Mouse (Mus musculus) CH12.LX (cell line): ENCODE results near the gene Gpx5.

Experiments used
- CHD1 ChIP-seq: IDR thresholded peaks from 2 replicates; pipeline ENCODE4 v1.6.1; 2012; ENCODE audit warnings: low read depth, low read length, improper control_type of control experiment, inconsistent platforms
- CTCF ChIP-seq, 2 experiments: IDR thresholded peaks in 1 of 2; conservative IDR thresholded peaks in 1 of 2; 2 replicates each; pipeline ENCODE4 v1.5.1; 2011 to 2012; ENCODE audit warnings: low read depth in 2 of 2, low read length in 2 of 2, improper control_type of control experiment in 1 of 2, inconsistent platforms in 1 of 2, mild to moderate bottlenecking in 1 of 2, moderate library complexity in 1 of 2
- EP300 ChIP-seq: IDR thresholded peaks from 2 replicates; pipeline ENCODE4 v1.6.1; 2011; ENCODE audit warnings: low read length, improper control_type of control experiment
- HCFC1 ChIP-seq: IDR thresholded peaks from 2 replicates; pipeline ENCODE4 v1.6.1; 2012; ENCODE audit warnings: low read depth, mild to moderate bottlenecking, inconsistent platforms, low read length, improper control_type of control experiment
- MAZ ChIP-seq: IDR thresholded peaks from 2 replicates; pipeline ENCODE4 v1.6.1; 2012; ENCODE audit warnings: low read depth, mild to moderate bottlenecking, inconsistent platforms, low read length, improper control_type of control experiment, moderate library complexity
- NELFE ChIP-seq: IDR thresholded peaks from 2 replicates; pipeline ENCODE4 v1.6.1; 2011; ENCODE audit warnings: low read depth, low read length, improper control_type of control experiment
- POLR2A ChIP-seq: IDR thresholded peaks from 2 replicates; pipeline ENCODE4 v1.6.1; 2011; ENCODE audit warnings: low read depth, mild to moderate bottlenecking, improper control_type of control experiment, low read length
- RAD21 ChIP-seq: IDR thresholded peaks from 2 replicates; pipeline ENCODE4 v1.6.1; 2011; ENCODE audit warnings: low read depth, mild to moderate bottlenecking, low read length, improper control_type of control experiment, moderate library complexity
- USF1 ChIP-seq: IDR thresholded peaks from 2 replicates; pipeline ENCODE4 v1.6.1; 2014; ENCODE audit warnings: low read depth, mild to moderate bottlenecking, inconsistent platforms, low read length, improper control_type of control experiment
- ZNF384 ChIP-seq: IDR thresholded peaks from 2 replicates; pipeline ENCODE4 v1.6.1; 2012; ENCODE audit warnings: low read depth, low read length, improper control_type of control experiment, inconsistent platforms

- TF ChIP-seq MAZ (no peak), EP300 (no peak), CTCF (conservative IDR thresholded peaks at IDR 0.05 in 1 of 2, IDR thresholded peaks at IDR 0.05 in 1 of 2; ENCODE audit: low read depth in 2 of 2, low read length in 2 of 2) (no peak), POLR2A (no peak), NELFE (no peak), ZNF384 (no peak), HCFC1 (no peak), USF1 (no peak), CHD1 (no peak), RAD21 (no peak)
Observed at GRCm38 (mm10) chr13:21320262-21320661, 27.7 kb upstream of the Gpx5 start.
